ENCODE assay signal across 8 mouse cellular contexts in genomic region chr12:72441839-72442576, GRCm38 (mm10). TPM values are rescaled to one million over a fixed set of nuclear protein-coding genes. Genes with fewer than 3 reads are reported as not detected.
DNase-seq lines count a peak whose midpoint lies in the region; ATAC-seq and TF ChIP-seq lines count a peak whose summit lies in the region.

Gene Lrrc9, plus strand, starts transcription at chr12:72441866.

- no peaks in the 10 kb centered on the region for H3K9me3 ChIP-seq in ES-E14 (ENCODE audit: control insufficient read depth, insufficient read depth, low read depth, low read length)
- no peaks in the 10 kb centered on the region for H3K9me3 ChIP-seq in hindbrain, embryonic 13.5 days

- no peak within 1 kb of the TSS; the same call in 1 of the 2 replicates for H3K27ac ChIP-seq in ES-E14 (ENCODE audit: insufficient read depth, low read depth, low read length, poor library complexity, severe bottlenecking)
- H3K27ac ChIP-seq in gastrocnemius, adult 2 months, result peak within 1 kb of the TSS; percentile 44
- H3K27ac ChIP-seq in hindbrain, embryonic 13.5 days, result peak within 1 kb of the TSS; percentile 64

- H3K4me2 ChIP-seq in hindbrain, embryonic 13.5 days, result peak within 1 kb of the TSS; percentile 82

- H3K9ac ChIP-seq in ES-E14 (ENCODE audit: insufficient read depth, low read depth, low read length, poor library complexity, severe bottlenecking), result peak within 1 kb of the TSS; percentile 45
- peak within 1 kb of the TSS; percentile 63 for H3K9ac ChIP-seq in hindbrain, embryonic 13.5 days

- no peaks in the 10 kb centered on the region for H3K27me3 ChIP-seq in hindbrain, embryonic 13.5 days

- intact Hi-C loops in gastrocnemius, adult 2 months (cut with DNase I), result no loop called here

- peak within 1 kb of the TSS; percentile 61 to 69 for H3K4me3 ChIP-seq in ES-E14 (ENCODE audit: insufficient read depth in 1 of 2, low read depth in 1 of 2, low read length in 2 of 2, poor library complexity in 1 of 2, severe bottlenecking in 1 of 2)
- peak within 1 kb of the TSS; percentile 68 for H3K4me3 ChIP-seq in gastrocnemius, adult 2 months
- H3K4me3 ChIP-seq in hindbrain, embryonic 13.5 days, result peak within 1 kb of the TSS; percentile 44

- under 1% methylated on average over 31 of the region's 31 CpGs for WGBS in hindbrain, embryonic 13.5 days

- ATAC-seq in hindbrain, embryonic 13.5 days (ENCODE audit: low FRiP score), result peak; percentile 89
- ATAC-seq in erythroid progenitor cell, adult 5-6 weeks (replicated peaks; ENCODE audit: low FRiP score, poor library complexity, severe bottlenecking), result no peak

- no peak for TF ChIP-seq CTCF in gastrocnemius, adult 2 months (IDR thresholded peaks at IDR 0.05)

- peak; percentile 90 for DNase-seq in ES-E14 (ENCODE audit: low read depth, low spot score)
- DNase-seq in cerebellum, postnatal 10 days, result peak; percentile 66 to 75
- peak; percentile 61 for DNase-seq in gastrocnemius, adult 2 months
- DNase-seq in left cerebral cortex, adult 11 months (ENCODE audit: low spot score), result peak; percentile 30
- peak; percentile 75 for DNase-seq in lung, postnatal 10 days
- peak; percentile 93 for DNase-seq in retina, postnatal 1 day

- in situ Hi-C loops in ES-E14 (cut with MboI; ENCODE audit: low sequenced_read_pairs in 2 of 2, unreplicated experiment in 2 of 2), result loop anchor here in 1 of 2 experiments (25.0 kb wide), 1 partner anchor 330 kb away; no protein-coding TSS in a partner anchor

- H3K4me1 ChIP-seq in ES-E14 (ENCODE audit: control insufficient read depth in 2 of 2, insufficient read depth in 2 of 2, low read length in 2 of 2, poor library complexity in 1 of 2), result peaks cover 0 to 2% of the 10 kb centered on the region in 2 experiments; a peak in 1 of 4 replicates
- H3K4me1 ChIP-seq in hindbrain, embryonic 13.5 days (replicated peaks), result peaks cover 29% of the 10 kb centered on the region

- H3K36me3 ChIP-seq in ES-E14 (ENCODE audit: control insufficient read depth, insufficient read depth, low read length, poor library complexity, severe bottlenecking), result no peaks in the 10 kb centered on the region
- H3K36me3 ChIP-seq in hindbrain, embryonic 13.5 days, result no peaks in the 10 kb centered on the region

TF ChIP-seq in ES-E14, 5 proteins besides CTCF, POLR2A, EP300 and RAD21:
- no peak for TF ChIP-seq CHD2 (IDR thresholded peaks at IDR 0.05; ENCODE audit: low read depth, low read length)
- no peak for TF ChIP-seq ZNF384 (IDR thresholded peaks at IDR 0.05; ENCODE audit: low read depth, low read length)
- no peak for TF ChIP-seq HCFC1 (IDR thresholded peaks at IDR 0.05; ENCODE audit: borderline replicate concordance, insufficient read depth, low read length)
- TF ChIP-seq ZC3H11A (IDR thresholded peaks at IDR 0.05; ENCODE audit: borderline replicate concordance, low read depth, low read length), result no peak
- TF ChIP-seq MAFK (IDR thresholded peaks at IDR 0.05; ENCODE audit: insufficient read depth, low read depth, low read length), result no peak

RNA-seq across cellular contexts. Expression of gene Lrrc9, which starts in this region (rescaled TPM):
- 0.94 and 1.5 TPM in 2 replicates for total RNA-seq in ES-E14 (2012; rRNA removed)
- total RNA-seq in gastrocnemius, adult 2 months (2021), result under 1 TPM in 1 of 2 experiments, not detected in 1; 0.10 TPM
- 3.6 and 4.1 TPM in 2 replicates for polyA plus RNA-seq in hindbrain, embryonic 13.5 days (2015; fragmentation: Nextera tagmentation; extraction: Ambion mirVana)
- not detected in 2 replicates for total RNA-seq in erythroid progenitor cell, adult 5-6 weeks (2015; ENCODE audit: low replicate concordance)
- not detected in 2 replicates for total RNA-seq in erythroid progenitor cell, adult 5-6 weeks (2017; ENCODE audit: low replicate concordance)

Comparison
In these comparisons a context has a peak if more than half of its experiments do, and no peak if none do; other contexts are left out.
1. Peak in DNase-seq, H3K4me3 ChIP-seq and H3K27ac ChIP-seq in gastrocnemius, adult 2 months; RNA of the gene not detected or under 1 TPM.
2. DNase-seq: peak in every context shown above with its lines; median percentile 93 in retina, postnatal 1 day; 90 in ES-E14; 75 in lung, postnatal 10 days; 70 in cerebellum, postnatal 10 days; 61 in gastrocnemius, adult 2 months; 30 in left cerebral cortex, adult 11 months.